Mouse (Mus musculus) G1E (cell line): ENCODE data around the gene Slc36a2.

Experiments used
- CTCF ChIP-seq: IDR thresholded peaks from 2 replicates; pipeline ENCODE4 v1.5.1; 2012; ENCODE audit warnings: low read depth, low read length, inconsistent platforms, mixed read lengths
- GATA1 ChIP-seq: IDR thresholded peaks from 2 replicates; pipeline ENCODE4 v1.6.1; 2012; ENCODE audit warnings: borderline replicate concordance, low read length, inconsistent platforms, mixed read lengths

GRCm38 (mm10) chr11:55110566-55111169 lies 74.2 kb downstream of the Slc36a2 start:
- TF ChIP-seq CTCF (no peak), GATA1 (no peak)
